Mouse (Mus musculus) erythroblast, embryonic 14.5 days (primary cell): ENCODE data around the gene Osbpl5. TPM values are rescaled to one million over a fixed set of nuclear protein-coding genes. Genes with fewer than 3 reads are reported as not detected.

Experiments
- H3K27me3 ChIP-seq: 2 replicates; pipeline ENCODE4 v1.6.1; 2012; ENCODE audit warnings: inconsistent platforms; ENCODE audit not compliant: control insufficient read depth
- H3K36me3 ChIP-seq: 2 replicates; pipeline ENCODE4 v1.6.1; 2012; ENCODE audit warnings: mild to moderate bottlenecking, inconsistent platforms; ENCODE audit not compliant: control insufficient read depth
- H3K4me1 ChIP-seq: 2 replicates; pipeline ENCODE4 v1.6.1; 2012; ENCODE audit warnings: inconsistent platforms; ENCODE audit not compliant: control insufficient read depth
- H3K4me3 ChIP-seq: replicated peaks from 2 replicates; pipeline ENCODE3; 2012; ENCODE audit warnings: moderate library complexity, mild to moderate bottlenecking, inconsistent platforms
- H3K9me3 ChIP-seq: 2 replicates; pipeline ENCODE4 v1.6.1; 2012; ENCODE audit warnings: low read length, inconsistent platforms, mixed read lengths; ENCODE audit not compliant: control insufficient read depth
- GATA1 ChIP-seq: IDR thresholded peaks from 2 replicates; pipeline ENCODE4 v1.6.1; 2012; ENCODE audit warnings: low read length, inconsistent platforms, mixed read lengths
- TAL1 ChIP-seq: IDR thresholded peaks from 3 replicates; pipeline ENCODE4 v1.6.1; 2012; ENCODE audit warnings: low read length, inconsistent platforms, mixed read lengths
- polyA plus RNA-seq: library from polyadenylated mRNA; stranded (reverse); fragments of >175 nt; gene quantifications from 2 replicates; pipeline ENCODE4 v1.2.3, GENCODE M21; 2012

The Osbpl5 gene
- polyA plus RNA-seq, 1 experiment = not detected

DNA sequence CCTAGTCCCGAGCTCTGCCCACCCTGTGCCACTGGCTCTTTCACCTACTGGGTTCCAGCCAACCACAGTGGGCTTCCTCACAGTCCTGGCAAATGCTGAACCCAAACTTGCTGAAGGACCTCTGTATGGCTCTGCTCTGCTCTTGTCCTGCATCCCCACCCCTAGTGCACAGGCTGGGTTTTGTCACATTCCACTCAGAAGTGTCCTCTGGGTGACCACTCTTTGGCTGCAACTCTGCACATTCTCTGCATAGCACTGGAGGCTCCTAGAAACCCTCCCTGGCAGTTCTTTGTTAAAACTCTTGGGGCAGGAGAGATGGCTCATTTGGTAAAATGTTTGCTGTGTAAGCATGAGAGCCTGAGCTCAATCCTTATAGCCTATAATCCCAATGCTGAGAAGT lies 39.0 kb downstream of the Osbpl5 start:
- Histone ChIP-seq H3K27me3 (no peaks in the 10 kb centered on the region), H3K4me3 (no peak overlapping the region), H3K9me3 (no peaks in the 10 kb centered on the region), H3K36me3 (no peaks in the 10 kb centered on the region), H3K4me1 (no peaks in the 10 kb centered on the region)
- TF ChIP-seq GATA1 = no peak
- TF ChIP-seq TAL1 = no peak

DNA sequence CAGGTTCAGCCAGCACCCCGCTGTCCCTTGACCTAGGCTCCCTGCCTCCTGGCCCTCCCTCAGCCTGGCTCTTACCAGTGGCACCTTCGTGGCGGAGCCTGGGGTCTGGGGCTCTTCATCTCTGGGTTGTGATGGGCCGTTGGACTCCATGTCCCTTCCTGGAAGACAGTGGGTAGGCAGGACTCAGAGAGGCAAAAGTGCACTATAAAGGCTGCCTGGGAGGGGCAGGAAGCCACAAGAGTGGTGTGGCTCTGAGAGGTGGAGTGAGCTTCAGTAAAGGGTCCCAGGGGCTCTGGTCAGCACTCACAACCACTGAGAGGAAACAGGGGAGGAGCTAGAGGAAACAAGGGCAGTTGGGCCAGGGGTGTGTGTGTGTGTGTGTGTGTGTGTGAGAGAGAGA lies 43.4 kb downstream of the Osbpl5 start:
- Histone ChIP-seq H3K4me1 (no peaks in the 10 kb centered on the region), H3K27me3 (no peaks in the 10 kb centered on the region), H3K9me3 (no peaks in the 10 kb centered on the region), H3K4me3 (no peak overlapping the region), H3K36me3 (no peaks in the 10 kb centered on the region)
- TF ChIP-seq TAL1 (no peak), GATA1 (no peak)

- H3K27me3 ChIP-seq = no peaks in the 10 kb centered on the region
- TF ChIP-seq TAL1 (no peak), GATA1 (no peak)
- no peaks in the 10 kb centered on the region for H3K9me3 ChIP-seq
- no peak overlapping the region for H3K4me3 ChIP-seq
- no peaks in the 10 kb centered on the region for H3K36me3 ChIP-seq
- H3K4me1 ChIP-seq = no peaks in the 10 kb centered on the region
Measured at GRCm38 (mm10) chr7:143712771-143713348, 43.9 kb downstream of the Osbpl5 start.

- no peaks in the 10 kb centered on the region for H3K27me3 ChIP-seq
- H3K4me1 ChIP-seq = no peaks in the 10 kb centered on the region
- no peaks in the 10 kb centered on the region for H3K9me3 ChIP-seq
- TF ChIP-seq TAL1 = no peak
- TF ChIP-seq GATA1 = no peak
- no peak overlapping the region for H3K4me3 ChIP-seq
- no peaks in the 10 kb centered on the region for H3K36me3 ChIP-seq
Measured at GRCm38 (mm10) chr7:143712023-143712422, 44.8 kb downstream of the Osbpl5 start.

- no peaks in the 10 kb centered on the region for H3K36me3 ChIP-seq
- no peak overlapping the region for H3K4me3 ChIP-seq
- no peak for TF ChIP-seq TAL1
- no peak for TF ChIP-seq GATA1
- H3K9me3 ChIP-seq = no peaks in the 10 kb centered on the region
- no peaks in the 10 kb centered on the region for H3K27me3 ChIP-seq
- H3K4me1 ChIP-seq = no peaks in the 10 kb centered on the region
Measured at GRCm38 (mm10) chr7:143711381-143711780, 45.4 kb downstream of the Osbpl5 start.

GRCm38 (mm10) chr7:143709395-143709794 lies 47.4 kb downstream of the Osbpl5 start:
- H3K4me3 ChIP-seq = no peak overlapping the region
- H3K27me3 ChIP-seq = no peaks in the 10 kb centered on the region
- TF ChIP-seq GATA1 (no peak), TAL1 (no peak)
- no peaks in the 10 kb centered on the region for H3K4me1 ChIP-seq
- H3K9me3 ChIP-seq = no peaks in the 10 kb centered on the region
- H3K36me3 ChIP-seq = no peaks in the 10 kb centered on the region

DNA sequence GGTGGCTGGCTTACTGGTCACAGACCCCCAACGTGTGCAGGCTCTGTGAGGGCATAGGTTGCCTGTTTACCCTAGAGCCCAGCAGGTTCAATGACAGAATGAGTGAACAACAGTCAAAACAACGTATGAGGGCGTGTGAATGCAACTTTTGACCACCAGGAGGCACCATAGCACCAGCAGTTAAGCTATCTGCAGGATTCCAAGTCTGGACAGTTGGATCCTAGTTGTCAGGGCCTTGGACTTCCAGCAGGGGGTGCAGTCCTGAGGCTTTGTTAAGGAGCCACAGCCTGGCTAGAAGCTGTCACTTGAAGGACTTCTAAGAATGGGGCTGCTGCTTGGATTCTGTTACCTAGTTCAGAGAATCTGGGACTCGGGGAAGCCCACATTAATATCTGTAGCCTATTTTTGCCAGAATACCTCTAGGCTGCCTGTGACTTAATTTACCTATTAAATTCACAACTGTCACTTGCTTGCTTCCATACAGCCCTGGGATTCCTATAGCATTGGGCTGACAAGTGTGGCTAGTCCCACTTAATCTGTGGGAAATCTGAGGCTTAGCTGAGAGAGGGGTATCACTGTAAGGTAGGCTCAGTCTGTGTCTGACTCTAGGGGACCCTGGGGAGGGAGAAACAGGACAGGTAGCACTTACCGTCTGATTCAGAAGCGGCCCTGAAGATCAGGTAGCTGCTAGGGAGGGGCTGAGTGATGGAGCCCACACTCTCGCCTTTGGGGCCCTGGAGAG lies 49.9 kb downstream of the Osbpl5 start:
- Histone ChIP-seq H3K27me3 (no peaks in the 10 kb centered on the region), H3K4me1 (no peaks in the 10 kb centered on the region), H3K4me3 (no peak overlapping the region), H3K9me3 (no peaks in the 10 kb centered on the region), H3K36me3 (no peaks in the 10 kb centered on the region)
- TF ChIP-seq GATA1 (no peak), TAL1 (no peak)

GRCm38 (mm10) chr7:143696140-143696539 lies 60.6 kb downstream of the Osbpl5 start:
- TF ChIP-seq TAL1 (no peak), GATA1 (no peak)
- Histone ChIP-seq H3K9me3 (no peaks in the 10 kb centered on the region), H3K36me3 (no peaks in the 10 kb centered on the region), H3K4me3 (no peak overlapping the region), H3K27me3 (no peaks in the 10 kb centered on the region), H3K4me1 (no peaks in the 10 kb centered on the region)

GRCm38 (mm10) chr7:143694550-143694949 lies 62.2 kb downstream of the Osbpl5 start:
- Histone ChIP-seq H3K36me3 (no peaks in the 10 kb centered on the region), H3K4me3 (no peak overlapping the region), H3K27me3 (no peaks in the 10 kb centered on the region), H3K9me3 (no peaks in the 10 kb centered on the region), H3K4me1 (no peaks in the 10 kb centered on the region)
- TF ChIP-seq TAL1 (no peak), GATA1 (no peak)
